Mouse (Mus musculus): ENCODE results near the gene Ppp2r1b.
"Not testable (repeated sequence)": the region's sequence is repeated elsewhere in the genome, so short reads cannot be mapped to it uniquely, and the experiment has no call there.

Ppp2r1b gene

GRCm38 (mm10) chr9:50845081-50845480 is at the start of gene Ppp2r1b:
Ppp2r1b (plus strand) TSS chr9:50845301.
- DNase-seq (ENCODE audit: low read depth in 1 of 2, low spot score in 2 of 2), result no peak

- no peak for DNase-seq (ENCODE audit: low read depth in 1 of 2, low spot score in 2 of 2)
These were observed 48.3 kb upstream of the Ppp2r1b start for GRCm38 (mm10) chr9:50796776-50797175.

- DNase-seq (ENCODE audit: low read depth in 1 of 2, low spot score in 2 of 2), result no peak
These were observed 47.5 kb upstream of the Ppp2r1b start for GRCm38 (mm10) chr9:50797641-50798040.

GRCm38 (mm10) chr9:50798368-50798767 is 46.7 kb upstream of the Ppp2r1b start:
- DNase-seq (ENCODE audit: low read depth in 1 of 2, low spot score in 2 of 2), result no peak

- no peak for DNase-seq (ENCODE audit: low read depth in 1 of 2, low spot score in 2 of 2)
These were observed 44.1 kb upstream of the Ppp2r1b start for GRCm38 (mm10) chr9:50800985-50801384.

GRCm38 (mm10) chr9:50803055-50803671 is 41.9 kb upstream of the Ppp2r1b start:
- DNase-seq (ENCODE audit: low read depth in 1 of 2, low spot score in 2 of 2), result no peak

- DNase-seq (ENCODE audit: low read depth in 1 of 2, low spot score in 2 of 2), result no peak
These were observed 36.6 kb upstream of the Ppp2r1b start for GRCm38 (mm10) chr9:50808471-50808870.

GRCm38 (mm10) chr9:50809146-50809545 is 36.0 kb upstream of the Ppp2r1b start:
- DNase-seq (ENCODE audit: low read depth in 1 of 2, low spot score in 2 of 2), result no peak

- no peak for DNase-seq (ENCODE audit: low read depth in 1 of 2, low spot score in 2 of 2)
These were observed 33.9 kb upstream of the Ppp2r1b start for GRCm38 (mm10) chr9:50811187-50811586.

- DNase-seq (ENCODE audit: low read depth in 1 of 2, low spot score in 2 of 2), result no peak
These were observed 33.4 kb upstream of the Ppp2r1b start for GRCm38 (mm10) chr9:50811746-50812145.

GRCm38 (mm10) chr9:50813796-50814195 is 31.3 kb upstream of the Ppp2r1b start:
- no peak for DNase-seq (ENCODE audit: low read depth in 1 of 2, low spot score in 2 of 2)

- no peak for DNase-seq (ENCODE audit: low read depth in 1 of 2, low spot score in 2 of 2)
These were observed 29.4 kb upstream of the Ppp2r1b start for GRCm38 (mm10) chr9:50815666-50816065.

GRCm38 (mm10) chr9:50816512-50816911 is 28.6 kb upstream of the Ppp2r1b start:
- DNase-seq (ENCODE audit: low read depth in 1 of 2, low spot score in 2 of 2), result no peak

GRCm38 (mm10) chr9:50818050-50818449 is 27.1 kb upstream of the Ppp2r1b start:
- DNase-seq (ENCODE audit: low read depth in 1 of 2, low spot score in 2 of 2), result no peak

GRCm38 (mm10) chr9:50819716-50820115 is 25.4 kb upstream of the Ppp2r1b start:
- no peak for DNase-seq (ENCODE audit: low read depth in 1 of 2, low spot score in 2 of 2)

GRCm38 (mm10) chr9:50821651-50822050 is 23.4 kb upstream of the Ppp2r1b start:
- DNase-seq (ENCODE audit: low read depth in 1 of 2, low spot score in 2 of 2), result no peak

GRCm38 (mm10) chr9:50822216-50822615 is 22.9 kb upstream of the Ppp2r1b start:
- DNase-seq (ENCODE audit: low read depth in 1 of 2, low spot score in 2 of 2), result no peak

GRCm38 (mm10) chr9:50823779-50824453 is 21.2 kb upstream of the Ppp2r1b start:
- no peak for DNase-seq (ENCODE audit: low read depth in 1 of 2, low spot score in 2 of 2)

GRCm38 (mm10) chr9:50831514-50831913 is 13.6 kb upstream of the Ppp2r1b start:
- no peak for DNase-seq (ENCODE audit: low read depth in 1 of 2, low spot score in 2 of 2)

- no peak for DNase-seq (ENCODE audit: low read depth in 1 of 2, low spot score in 2 of 2)
These were observed 12.9 kb upstream of the Ppp2r1b start for GRCm38 (mm10) chr9:50832162-50832561.

- DNase-seq (ENCODE audit: low read depth in 1 of 2, low spot score in 2 of 2), result not testable (repeated sequence)
These were observed 12.5 kb upstream of the Ppp2r1b start for GRCm38 (mm10) chr9:50832582-50832981.

GRCm38 (mm10) chr9:50833786-50834185 is 11.3 kb upstream of the Ppp2r1b start:
- DNase-seq (ENCODE audit: low read depth in 1 of 2, low spot score in 2 of 2), result no peak
